Mouse (Mus musculus) heart, adult 18-20 months (tissue): Measurements from ENCODE around the gene Ptpa. TPM values are rescaled to one million over a fixed set of nuclear protein-coding genes. Genes with fewer than 3 reads are reported as not detected.

Experiments used
- DNase-seq, 2 experiments: peaks; one replicate each; pipeline ENCODE4 v3.0.0; 2021 to 2022; ENCODE audit warnings: mixed read lengths in 1 of 2
- long read RNA-seq, 2 experiments: library from polyadenylated mRNA; stranded (forward); transcript quantifications; one replicate each; pipeline ENCODE4 v2.0.0; 2021
- total RNA-seq, 2 experiments: library from RNA; stranded (reverse); gene quantifications; 2 replicates each; pipeline ENCODE4 v1.2.3; 2021

The Ptpa gene
- total RNA-seq, result 10 to 100 TPM; 81.6 to 96.7 TPM
- long read RNA-seq, experiment 1, transcript Ptpa-201 (10 exons, 2,586 nt), result major isoform, 7 of 32 reads
- long read RNA-seq, experiment 1, transcript Ptpa-208 (3 exons, 989 nt), result minor isoform, 6 of 32 reads
- long read RNA-seq, experiment 1, partial matches to known transcripts, result 16 of 32 reads
- long read RNA-seq, experiment 1, other reads (novel, unspliced or antisense), result 2 of 32 reads
- long read RNA-seq, experiment 2, transcript Ptpa-208 (3 exons, 989 nt), result major isoform, 5 of 23 reads
- long read RNA-seq, experiment 2, partial matches to known transcripts, result 15 of 23 reads
- long read RNA-seq, experiment 2, other reads (novel, unspliced or antisense), result 0 of 23 reads

DNA sequence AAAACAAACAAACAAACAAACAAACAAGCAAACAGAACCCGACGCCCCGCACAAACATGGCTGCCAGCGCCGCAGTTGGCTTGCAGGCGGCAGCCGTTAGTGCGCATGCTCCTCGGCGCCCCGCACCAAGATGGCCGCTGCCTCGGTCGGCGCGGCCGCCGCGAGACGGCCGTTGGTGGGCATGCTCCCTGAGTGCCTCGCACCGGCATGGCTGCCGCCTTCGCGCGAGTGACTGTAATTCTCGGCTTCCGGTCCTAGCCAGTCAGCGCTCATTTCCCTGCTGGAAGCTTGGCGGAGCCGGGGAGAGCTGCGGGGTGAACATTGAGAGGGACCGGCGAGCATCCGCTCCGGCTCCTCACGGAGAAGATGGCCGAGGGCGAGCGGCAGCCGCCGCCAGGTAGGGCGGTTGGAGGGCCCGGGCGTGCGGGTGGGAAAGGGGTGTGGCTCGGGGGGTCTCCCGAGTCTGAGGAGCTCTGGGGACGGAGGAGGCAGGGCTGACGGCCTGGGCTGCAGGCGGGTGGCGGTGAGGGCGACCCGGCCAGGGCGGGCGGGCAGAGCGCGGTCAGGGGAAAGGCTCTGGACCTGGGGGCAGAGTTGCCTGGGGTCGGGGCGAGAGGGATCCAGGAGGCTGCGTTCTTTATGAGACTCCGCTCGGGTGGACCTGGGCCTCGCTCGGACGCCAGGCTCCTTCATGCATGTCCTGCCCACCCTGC, at the start of gene Ptpa:
TSS of gene Ptpa (plus strand) at position 104 of the 713 bp plus-strand sequence.
- peak; percentile 93 to 94 for DNase-seq

DNA sequence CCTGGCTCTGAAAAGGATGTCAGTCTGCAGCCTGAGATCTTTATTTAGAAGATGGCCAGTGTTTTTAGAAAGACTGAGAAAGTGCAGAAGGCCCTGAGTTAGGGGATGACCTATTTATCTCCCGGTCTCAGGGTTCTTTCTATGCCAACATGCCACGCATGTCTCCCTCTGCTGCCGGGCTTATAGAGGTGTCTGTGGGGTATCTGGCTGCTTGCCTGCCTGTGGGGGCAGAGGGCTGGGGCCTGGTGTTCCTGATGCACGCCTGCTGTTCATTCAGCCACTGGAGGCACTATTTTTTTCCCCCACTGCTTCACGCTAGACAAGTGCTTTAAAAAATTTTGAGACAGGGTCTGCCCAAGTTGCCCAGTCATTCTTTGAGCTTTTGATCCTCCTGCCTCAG, 49.6 kb upstream of the Ptpa start:
- peak; percentile 54 to 61 for DNase-seq

DNA sequence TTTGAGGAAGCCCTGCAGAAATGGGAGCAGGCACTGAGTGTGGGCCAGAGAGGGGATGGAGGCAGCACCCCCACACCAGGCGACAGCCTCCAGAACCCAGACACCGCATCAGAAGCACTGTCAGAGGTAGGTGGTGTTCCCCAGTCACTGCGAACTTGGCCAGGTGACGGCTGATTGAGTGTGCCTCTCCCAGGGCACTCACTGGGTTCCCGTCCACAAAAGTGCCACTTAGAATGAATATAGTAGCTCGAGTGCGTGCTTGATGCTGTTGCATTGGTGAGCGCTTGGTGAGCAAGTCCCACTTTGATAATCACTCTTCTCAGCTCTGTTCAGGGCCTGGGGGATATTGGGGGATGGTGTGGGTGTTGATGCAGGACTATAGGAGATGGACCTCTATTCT, 44.3 kb upstream of the Ptpa start:
- DNase-seq, result no peak

DNA sequence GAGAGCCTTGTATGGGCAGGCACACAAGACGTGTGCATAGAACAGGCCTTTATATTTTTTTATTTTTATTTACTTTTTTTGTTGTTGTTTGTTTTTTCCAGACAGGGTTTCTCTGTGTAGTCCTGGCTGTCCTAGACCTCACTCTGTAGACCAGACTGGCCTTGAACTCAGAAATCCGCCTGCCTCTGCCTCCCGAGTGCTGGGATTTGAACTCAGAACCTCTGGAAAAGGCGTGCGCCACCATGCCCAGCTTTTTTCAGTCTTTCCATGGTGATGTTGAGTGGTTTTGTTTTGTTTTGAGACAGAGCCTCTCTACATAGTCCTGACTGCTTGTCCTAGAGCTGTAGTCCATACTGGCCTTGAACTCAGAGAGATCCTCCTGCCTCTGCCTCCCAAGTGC, 43.1 kb upstream of the Ptpa start:
- DNase-seq, result no peak

DNA sequence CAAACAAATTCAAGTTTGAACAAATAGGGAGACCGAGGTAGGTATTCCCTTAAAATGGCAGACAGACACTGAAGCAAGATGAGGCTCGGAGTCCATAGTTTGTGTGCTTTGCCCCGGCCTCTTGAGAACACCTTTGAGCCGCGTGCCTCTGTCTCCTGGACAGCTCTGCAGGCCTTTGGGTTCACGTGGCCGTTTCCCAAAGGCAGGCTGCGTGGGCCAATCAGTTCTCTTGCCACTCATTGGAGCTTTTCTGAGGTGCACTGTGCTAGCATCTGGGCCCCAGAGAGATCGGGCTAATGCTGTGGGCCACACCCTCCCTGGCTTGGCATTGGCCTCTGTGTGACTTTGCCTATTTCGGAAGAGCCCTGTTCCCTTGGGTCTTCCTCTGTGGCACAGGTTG, 39.9 kb upstream of the Ptpa start:
- no peak for DNase-seq

DNA sequence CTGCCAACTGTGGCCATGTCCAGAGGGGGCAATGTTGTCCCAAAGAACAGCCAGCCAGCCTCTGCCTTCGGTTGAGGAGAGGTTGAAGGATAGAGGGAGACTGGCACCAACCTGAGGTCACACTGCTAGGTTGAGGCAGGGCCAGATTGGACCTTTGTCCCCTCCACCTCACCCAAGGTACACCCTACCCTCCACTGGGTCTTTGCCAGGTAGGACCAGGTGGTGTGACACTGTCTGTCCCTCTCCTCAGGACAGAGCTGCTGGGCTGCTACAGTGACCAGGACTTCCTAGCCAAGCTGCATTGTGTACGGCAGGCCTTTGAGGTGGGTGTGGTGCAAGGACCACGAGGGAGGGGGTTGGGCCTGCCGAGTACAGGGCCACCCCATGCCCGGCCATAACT, 38.1 kb upstream of the Ptpa start:
- DNase-seq, result no peak

DNA sequence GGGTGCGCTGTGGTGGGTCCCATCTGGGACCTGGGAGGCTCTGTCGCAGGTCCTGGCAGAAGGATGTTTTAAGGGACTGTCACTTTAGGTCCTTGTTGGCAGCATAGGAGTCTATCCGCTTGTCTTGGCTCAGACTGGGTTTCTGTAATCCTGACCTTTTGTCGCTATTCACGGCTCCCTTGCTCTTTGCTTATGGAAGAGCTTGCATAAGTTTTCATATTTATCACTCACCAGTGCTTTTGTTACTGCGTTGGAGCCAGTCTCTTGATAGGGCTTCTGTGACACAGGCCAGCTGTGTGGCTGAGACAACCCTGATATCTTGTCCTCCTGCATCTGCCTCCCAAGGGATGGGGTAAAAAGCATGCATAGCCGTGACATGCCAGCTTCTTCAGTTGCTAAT, 36.5 kb upstream of the Ptpa start:
- no peak for DNase-seq

DNA sequence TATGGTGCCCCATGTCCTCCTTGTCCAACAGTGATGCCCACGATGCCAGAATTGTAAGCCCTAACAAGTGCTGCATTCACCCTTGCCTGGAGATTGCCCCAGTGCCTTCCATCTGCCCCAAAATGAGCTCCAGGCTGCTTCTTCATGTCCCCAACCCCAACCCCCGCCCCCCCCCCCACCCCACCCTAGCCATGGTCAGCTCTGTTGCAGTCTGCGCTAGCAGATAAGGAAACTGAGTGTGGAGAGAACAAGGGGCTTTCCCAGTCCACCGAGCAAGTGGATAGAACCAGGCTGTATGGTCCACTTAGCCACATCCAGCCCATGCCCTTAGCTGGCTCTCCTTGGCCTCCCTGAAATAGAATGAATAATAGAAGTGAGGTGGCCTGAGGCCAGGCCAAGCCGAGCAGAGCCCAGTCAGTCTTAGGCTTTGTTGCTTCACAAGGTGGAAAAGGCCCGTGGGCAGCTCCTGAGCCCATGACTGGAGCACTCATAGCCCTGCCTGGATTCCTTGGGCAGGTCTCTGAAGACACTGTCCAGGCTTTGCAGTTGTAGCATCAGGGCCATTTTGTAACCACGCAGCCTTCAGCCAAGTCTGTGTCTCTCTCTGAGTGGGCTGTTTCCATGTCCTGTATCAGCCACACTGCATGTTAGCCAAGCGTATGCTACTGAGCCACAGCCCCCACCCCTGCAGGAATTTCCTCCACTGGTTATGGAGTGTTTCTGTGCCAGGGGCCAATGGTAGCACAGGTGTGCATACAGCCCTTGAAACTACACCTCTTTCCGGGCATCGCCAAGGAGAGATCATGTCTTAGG, 35.1 kb upstream of the Ptpa start:
- peak in 1 of 2 experiments; percentile 70 for DNase-seq

DNA sequence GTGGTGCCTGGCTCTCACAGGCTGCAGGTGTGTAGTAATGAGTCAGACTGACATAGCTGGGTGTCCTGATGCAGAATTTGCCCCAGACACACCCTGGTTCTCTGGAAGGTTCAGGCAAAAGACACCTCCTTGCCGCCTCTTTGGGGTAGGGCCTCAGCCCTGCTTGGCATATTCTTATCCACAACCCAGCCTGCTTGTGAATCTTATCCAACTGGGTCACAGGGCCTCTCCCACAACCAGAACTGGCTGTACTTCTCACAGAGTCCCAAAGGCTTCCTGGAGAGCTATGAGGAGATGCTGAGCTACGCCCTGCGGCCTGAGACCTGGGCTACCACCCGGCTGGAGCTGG, 34.5 kb upstream of the Ptpa start:
- peak; percentile 70 to 86 for DNase-seq

DNA sequence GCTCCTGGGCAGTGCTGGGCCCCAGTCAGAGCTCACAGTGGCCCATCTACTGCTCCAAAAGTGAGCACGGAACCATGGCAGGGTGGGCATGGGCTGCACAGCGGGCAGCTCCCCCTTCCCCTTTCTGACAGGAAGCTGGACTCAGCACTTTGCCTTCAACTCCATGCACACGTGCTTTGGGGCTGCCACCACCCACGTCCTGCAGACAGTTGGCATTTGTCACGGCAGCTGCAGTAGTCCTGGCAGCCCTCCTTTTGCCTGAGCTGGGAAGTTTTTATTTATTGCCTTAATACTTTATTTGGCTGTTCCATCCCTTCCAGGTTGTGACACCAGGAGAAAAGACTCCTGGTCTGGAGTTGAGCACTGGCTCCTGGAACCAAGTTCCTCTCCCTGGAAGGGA, 31.0 kb upstream of the Ptpa start:
- DNase-seq, result no peak

DNA sequence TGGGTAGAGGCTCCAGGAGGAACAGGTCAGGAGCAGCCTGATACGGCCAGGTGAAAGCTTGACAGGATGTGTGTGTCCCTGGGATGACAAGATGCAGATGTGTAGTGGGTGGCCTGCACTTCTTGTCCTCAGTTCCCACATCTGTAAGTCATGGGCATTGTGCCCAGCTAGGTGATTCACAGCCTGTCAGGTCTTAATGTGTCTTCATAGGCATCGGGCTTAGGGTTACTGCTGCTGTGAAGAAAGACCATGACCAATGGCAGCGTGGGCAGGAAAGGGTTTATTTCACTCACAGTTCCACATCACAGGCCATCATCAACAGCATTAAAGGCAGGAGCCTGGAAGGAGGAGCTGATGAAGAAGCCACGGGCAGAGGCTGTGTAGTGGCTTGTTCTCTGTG, 30.2 kb upstream of the Ptpa start:
- no peak for DNase-seq

DNA sequence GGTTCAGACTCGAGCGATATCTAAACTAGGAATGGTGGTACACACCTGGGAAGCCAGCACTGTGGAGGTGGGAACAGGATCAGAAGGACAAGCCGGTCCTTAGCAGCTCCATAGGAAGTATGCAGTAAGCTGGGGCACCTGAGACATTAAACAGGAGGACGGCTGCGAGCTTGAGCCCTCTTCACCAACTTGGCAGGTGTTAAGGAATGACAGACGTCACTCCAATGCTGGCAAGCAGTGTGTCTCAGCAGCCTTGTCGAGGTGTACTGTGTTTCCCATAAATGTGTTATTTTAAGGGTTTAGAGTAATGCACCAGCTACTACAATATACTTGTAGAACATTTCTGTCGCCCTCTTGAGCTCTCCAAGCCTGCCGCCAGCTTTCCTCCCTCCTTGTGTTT, 28.9 kb upstream of the Ptpa start:
- DNase-seq, result no peak

DNA sequence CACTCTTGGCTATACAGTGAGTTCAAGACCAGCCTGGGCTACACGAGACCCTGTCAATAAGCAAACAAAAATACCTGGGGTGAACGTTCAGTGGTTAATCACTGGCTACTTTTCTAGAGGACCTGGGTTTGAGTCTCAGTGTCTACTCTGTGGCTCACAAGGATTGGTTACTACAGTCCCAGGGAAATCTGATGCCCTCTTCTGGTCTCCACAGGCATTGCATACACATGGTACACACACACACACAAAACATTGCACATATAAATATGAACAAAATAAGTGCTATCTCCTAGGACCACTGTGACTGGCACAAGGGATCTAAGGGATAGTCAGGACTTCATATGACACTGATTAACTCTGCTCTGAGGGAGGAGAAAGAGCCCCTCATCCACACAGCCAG, 26.8 kb upstream of the Ptpa start:
- no peak for DNase-seq

DNA sequence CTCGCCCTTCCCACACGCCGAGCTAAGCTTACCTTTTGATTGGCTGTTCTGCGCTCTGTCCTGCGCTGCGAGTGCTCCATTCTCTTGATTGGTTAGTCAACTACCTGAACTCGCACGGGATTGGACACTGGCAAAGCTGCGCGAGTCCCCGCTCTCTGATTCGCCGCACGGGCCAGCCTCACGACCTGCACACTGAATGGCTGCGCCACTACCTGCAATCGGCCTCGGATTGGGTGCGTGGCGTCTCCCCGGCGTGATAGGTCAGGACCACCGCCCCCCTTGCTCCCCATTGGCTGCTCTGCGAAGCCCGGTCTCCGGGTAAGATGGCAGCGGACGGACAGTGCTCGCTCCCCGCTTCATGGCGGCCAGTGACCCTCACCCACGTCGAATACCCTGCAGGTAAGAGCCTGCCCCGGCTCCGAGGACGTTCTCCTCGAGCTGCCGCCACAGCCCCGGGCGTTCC, 23.7 kb upstream of the Ptpa start, which contains the start of gene Dolpp1:
TSS of gene Dolpp1 (plus strand) at position 141 of the 463 bp plus-strand sequence.
- peak; percentile 94 to 98 for DNase-seq

DNA sequence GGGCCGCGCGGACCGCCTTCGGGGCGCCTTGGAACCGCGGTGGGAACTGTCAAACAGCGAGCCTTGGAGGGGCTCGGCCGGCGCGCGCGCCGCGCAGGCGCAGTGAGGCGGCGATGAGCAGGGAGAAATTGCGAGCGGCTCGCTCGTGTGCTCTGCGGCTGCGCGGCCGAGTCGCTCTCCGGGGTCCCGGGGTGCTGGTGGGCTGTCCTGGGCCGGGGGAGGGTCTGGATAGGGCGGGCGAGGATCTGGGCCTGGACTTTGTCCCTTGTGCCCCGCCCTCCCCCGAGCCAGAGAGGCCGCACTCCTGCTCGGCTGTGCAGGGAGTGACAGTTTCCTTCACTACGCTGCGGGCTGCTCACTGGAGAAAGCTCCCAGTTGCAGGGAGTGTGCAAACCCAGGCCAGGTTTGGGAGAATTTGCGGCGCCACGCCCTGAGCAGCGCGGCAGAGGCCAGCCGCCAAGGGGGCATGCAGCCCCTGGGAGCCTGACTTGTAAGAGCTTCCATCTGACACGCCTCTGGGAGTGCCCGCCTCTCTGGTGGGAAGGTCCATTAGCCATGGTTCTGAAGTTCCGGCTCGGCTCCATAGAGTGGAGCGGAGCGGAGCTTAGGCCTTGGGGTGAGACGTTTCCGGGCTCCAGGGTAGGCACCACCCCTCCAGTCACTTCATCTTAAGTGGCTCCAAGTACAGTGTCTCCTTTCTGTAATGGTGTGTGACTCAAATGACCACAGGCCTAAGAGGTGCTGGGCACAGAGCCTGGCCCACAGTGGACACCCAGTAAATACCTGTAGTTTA, 23.1 kb upstream of the Ptpa start:
- peak; percentile 88 to 90 for DNase-seq

DNA sequence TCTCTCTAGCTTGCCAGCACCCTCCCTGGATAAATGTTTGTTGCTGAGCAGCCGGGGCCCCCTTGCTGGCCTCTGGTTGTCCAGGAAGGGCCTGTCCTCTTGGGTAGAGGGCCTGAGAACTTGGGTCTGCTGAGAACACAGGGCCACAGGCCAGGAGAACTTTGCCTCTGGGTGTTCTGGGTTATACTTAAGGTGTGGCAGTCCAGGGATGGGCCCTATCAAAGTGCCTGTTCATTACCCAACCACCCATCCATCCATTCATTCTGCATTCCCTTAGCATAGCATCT, 22.5 kb upstream of the Ptpa start:
- DNase-seq, result no peak

DNA sequence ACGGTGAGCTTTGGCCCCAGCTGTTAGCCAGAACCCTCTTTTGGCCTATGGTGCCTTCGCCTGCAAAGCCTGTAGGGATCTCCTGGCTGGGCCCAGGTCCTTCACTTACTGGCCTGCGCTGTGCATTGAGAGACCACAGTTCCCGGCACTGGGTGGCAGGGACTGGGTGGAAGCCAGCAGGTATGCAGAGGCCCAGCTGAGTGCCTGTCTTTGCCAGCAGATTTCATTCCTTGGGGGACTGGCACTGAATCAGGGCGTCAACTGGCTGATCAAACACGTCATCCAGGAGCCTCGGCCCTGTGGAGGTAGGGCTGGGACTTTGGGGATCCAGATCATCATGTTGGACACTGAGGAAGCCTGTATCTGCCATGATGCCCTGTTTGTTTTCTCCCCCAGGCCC, 20.1 kb upstream of the Ptpa start:
- no peak for DNase-seq

DNA sequence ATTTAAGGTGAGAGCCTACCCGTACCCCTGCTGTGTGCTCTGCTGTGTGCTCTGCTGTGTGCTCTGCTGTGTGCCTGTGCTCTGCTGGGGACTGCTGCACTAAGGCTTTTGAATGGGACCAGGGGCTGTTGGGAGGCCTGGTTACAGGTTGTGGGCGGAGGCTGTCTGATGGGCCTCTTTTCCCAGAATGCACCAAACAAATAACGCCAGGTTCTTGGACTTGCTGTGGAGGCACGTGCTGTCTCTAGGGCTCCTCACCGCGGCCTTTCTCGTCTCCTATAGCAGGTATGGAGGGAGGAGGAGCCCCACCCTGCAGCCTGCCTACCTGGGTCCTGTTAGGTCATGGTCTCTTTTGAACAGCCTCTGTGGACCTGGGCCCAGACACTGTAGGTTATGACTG, 19.6 kb upstream of the Ptpa start:
- no peak for DNase-seq

DNA sequence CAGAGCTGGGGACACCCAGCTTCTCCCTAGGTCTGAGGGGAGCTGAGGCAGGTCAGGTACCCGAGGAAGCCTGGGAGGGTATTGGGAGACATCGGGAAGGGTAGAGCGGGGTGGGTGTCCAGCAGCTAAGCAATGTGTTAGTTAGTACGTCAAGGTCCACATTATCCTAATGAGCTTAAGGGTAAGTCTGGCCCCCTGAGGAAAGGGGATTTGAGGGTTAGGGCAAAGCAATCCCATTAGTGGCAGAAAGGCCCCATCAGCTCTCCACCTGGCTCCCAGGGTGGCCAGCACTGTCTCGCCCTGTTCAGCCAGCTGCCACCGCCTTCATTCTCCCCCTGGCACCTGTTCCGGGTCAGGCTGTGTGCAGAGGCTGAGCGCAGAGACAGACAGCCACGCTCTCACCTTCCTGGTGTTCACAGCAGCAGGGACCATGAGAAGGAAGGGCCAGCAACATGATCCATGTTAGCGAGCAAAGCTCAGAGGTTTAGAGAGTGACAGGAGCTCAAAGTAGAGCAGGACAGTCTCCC, 17.8 kb upstream of the Ptpa start:
- DNase-seq, result no peak

DNA sequence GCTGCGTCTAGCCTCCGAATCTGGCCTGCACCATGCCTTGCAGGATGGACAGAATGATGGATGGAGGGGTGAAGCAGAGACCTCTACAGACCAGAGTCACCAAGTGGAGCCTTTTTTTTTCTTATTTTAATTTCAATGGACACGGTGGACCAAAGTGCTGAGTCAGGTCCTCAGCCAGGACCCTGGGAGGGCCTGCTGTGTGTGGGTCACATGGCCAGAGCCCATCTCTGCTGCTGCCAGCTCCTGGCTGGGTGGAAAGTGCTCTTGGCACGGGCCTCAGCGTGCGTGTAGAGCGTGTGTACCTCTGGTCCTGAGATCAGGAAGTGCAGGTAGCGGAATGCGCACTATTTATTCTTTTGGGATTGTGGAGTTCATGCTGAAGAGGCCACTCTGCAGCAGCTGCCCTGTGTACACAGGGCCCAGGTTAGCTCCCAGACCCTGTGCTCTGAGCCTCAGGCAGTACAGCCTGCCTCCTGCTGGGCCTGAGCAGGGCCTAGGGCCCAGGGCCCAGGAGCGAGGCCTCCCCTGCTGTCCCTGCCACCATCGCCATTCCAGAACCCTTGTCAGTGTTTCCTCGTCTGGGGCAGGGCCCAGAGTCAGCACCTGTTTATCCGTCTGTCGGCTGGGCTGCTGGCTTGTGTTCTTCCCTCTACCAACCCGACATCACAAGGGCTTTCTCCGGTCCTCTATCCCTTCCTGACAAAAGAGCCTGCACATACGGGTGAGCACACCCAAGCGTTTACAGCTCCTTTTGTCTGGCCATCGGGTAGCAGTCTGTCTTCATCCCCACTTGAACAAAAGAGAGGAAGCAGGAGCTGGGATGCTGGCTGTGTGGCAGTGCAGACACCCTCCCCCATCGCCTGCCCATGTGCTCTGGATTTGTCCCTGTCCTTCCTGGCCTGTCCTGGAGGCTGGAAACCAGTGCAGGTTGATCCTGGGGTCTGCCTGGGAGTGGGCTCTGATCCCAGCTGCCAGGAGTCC, 16.4 kb upstream of the Ptpa start:
- DNase-seq, result no peak

DNA sequence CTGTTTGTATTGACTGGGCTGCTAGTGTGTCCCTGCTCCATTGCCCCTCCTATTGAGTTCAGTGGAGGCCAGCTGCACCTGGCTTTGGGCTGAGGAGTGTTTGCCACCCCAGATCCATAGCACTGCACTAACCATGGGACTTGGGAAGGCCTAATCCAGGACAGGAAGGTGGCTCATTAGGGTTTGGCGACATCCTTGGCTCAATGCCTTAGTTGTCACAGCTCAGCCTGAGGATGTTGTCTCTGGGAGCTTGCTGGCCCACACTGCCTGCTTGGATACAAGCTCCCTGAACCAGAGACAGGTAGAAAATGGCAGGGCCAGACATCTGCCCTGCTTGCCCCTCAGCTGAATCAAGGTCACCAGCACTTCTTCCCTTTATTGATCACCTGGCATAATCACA, 14.3 kb upstream of the Ptpa start:
- no peak for DNase-seq
